Mouse (Mus musculus): ENCODE data around the gene Il5ra.

Il5ra gene

DNA sequence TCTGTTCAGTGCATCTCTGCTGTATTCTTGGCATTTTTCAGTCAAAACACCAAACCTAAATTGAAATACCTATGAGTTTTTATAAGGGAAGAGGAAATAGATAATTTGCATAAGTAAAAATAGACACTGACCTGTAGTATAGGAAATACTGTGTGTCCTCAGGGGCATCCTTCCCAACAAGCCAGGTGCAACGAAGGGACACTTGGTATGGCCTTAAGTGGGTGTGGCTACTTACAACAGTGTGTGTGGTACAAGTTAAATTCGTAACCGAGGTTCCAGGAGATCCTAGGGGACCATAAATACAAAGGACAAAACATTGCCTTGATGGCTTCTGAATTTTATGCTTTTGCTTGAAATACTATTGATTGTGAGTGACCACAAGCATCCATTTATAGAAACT lies 10.6 kb downstream of the Il5ra start:
- no peak for DNase-seq (ENCODE audit: low spot score)

- DNase-seq (ENCODE audit: low spot score), result no peak
These were observed 16.3 kb downstream of the Il5ra start for GRCm38 (mm10) chr6:106732563-106732962.

- DNase-seq (ENCODE audit: low spot score), result no peak
These were observed 19.0 kb downstream of the Il5ra start for GRCm38 (mm10) chr6:106729682-106730314.

- DNase-seq (ENCODE audit: low spot score), result no peak
These were observed 21.1 kb downstream of the Il5ra start for GRCm38 (mm10) chr6:106727703-106728102.

- no peak for DNase-seq (ENCODE audit: low spot score)
These were observed 22.8 kb downstream of the Il5ra start for GRCm38 (mm10) chr6:106726078-106726477.

GRCm38 (mm10) chr6:106725642-106726041 lies 23.2 kb downstream of the Il5ra start:
- no peak for DNase-seq (ENCODE audit: low spot score)

DNA sequence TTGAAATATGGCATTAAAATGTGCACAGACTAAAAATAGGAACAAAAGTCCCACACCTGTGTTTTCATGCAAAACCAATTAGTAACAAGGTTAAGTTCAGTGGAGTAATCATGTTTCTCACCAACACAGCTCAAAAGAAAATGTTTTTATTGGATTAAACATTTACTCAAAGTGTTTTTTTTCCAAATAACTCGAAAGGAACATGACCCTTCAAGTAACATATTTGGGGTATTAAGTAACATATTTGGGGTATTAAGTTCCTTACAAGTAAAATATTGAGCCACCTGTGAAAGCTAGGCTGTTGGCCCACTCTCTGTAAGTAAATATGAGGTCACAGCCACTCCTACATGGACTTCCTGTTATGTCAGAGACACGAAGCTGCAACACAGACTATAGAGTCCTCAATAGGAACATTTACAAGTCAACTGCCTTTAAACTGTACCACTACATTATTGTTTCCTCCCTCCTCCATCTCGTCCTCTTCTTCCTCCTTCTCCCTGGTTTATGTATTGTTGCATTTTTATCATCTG lies 43.3 kb downstream of the Il5ra start:
- no peak for DNase-seq (ENCODE audit: low spot score)

DNA sequence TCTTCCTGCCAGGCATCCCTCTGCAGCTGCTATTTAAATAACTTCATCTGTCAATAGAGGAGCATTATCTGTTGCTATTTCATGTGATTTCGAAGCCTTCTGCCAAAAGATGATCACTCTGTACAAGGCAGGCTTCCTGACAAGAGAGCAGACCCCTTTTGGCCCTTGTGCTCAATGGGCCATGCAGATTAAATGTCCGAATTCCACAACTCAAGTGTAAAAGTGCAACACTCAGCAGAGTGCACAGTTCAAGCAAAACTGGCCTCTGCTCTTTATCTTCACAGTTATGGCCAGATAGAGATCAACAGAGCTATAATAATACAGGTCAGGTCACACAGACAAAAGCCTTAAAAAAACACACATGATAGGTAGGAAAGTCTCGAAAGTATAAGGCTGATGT lies 46.9 kb downstream of the Il5ra start:
- DNase-seq (ENCODE audit: low spot score), result no peak

DNA sequence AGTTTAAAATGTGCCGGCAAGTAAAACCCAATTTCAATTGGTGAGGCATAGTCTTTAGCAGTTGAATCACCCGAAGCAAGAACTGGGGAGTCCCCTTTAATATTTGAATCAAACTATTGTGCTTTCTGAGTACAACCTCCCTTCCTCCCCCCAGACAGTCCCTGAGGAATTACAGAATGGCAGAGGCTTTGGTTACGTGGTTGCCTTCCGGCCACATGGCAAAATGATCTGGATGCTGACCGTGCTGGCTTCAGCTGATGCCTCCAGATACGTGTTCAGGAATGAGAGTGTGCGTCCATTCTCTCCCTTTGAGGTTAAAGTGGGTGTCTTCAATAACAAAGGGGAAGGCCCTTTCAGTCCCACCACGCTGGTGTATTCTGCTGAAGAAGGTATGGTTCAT lies 73.3 kb downstream of the Il5ra start:
- DNase-seq (ENCODE audit: low spot score), result no peak

DNA sequence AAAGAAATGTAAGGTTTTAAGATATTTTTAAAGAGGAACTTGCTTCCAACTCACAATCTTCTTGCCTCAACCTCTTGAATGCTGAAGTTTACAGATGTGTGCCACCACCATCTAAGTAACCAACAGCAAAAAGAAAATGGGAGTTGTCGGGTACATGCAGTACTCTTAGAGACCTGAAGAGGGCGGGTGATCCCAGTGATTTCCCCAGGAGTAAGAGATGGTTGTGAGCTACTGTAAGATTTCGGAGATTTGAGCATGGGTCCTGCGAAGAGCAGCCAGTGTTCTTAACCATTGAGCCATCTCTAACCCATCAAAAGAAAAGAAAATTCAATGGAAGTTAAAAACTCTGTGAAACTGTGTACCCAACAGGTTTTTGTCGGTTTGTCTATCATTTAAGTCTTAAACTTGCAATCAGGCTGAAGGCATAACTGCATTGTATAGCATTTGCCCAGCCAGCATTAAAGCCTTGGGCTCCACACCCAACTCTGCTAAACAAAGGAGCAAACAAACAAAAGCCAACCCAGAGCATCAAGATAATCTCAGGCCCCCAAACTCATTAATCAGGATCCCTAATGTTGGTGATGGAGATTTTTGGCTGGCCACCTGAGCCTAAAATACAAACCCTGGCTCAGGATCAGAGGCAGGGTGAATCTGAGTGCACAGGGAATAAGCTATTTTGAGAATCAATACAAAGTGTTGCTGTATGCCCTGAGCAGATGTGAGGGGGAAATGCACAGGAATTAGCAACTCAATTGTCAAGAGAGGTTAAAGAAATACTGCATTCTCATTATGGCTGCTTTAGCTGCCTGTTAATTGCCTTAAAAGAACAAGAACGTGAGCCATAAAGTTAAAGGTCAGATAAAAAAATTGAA lies 84.8 kb downstream of the Il5ra start:
- DNase-seq (ENCODE audit: low spot score), result no peak
